Mouse (Mus musculus): ENCODE results near the gene Mark2. TPM values are rescaled to one million over a fixed set of nuclear protein-coding genes. Genes with fewer than 3 reads are reported as not detected.

Mark2 gene
- polyA plus RNA-seq, 1 experiment, result 33.7 TPM

GRCm38 (mm10) chr19:7226511-7226914 lies 115.1 kb downstream of the Mark2 start:
- H3ac ChIP-seq (ENCODE audit: control insufficient read depth, insufficient read length), result no peak overlapping the region
- no peak overlapping the region for H3K4me2 ChIP-seq (ENCODE audit: low read depth)
- H3K27me3 ChIP-seq (ENCODE audit: control insufficient read depth, insufficient read depth, insufficient read length), result no peaks in the 10 kb centered on the region
- H3K36me3 ChIP-seq (ENCODE audit: control insufficient read depth, insufficient read depth), result peaks cover 26% of the 10 kb centered on the region
- TF ChIP-seq CEBPB (IDR thresholded peaks at IDR 0.05; ENCODE audit: insufficient read depth, poor library complexity, severe bottlenecking), result no peak
- no peak for TF ChIP-seq POLR2A (IDR thresholded peaks at IDR 0.05; ENCODE audit: insufficient read length, low read depth)
- no peaks in the 10 kb centered on the region for H3K79me2 ChIP-seq (ENCODE audit: control insufficient read depth, insufficient read depth)
- H3K4me3 ChIP-seq, result no peak overlapping the region

Other genes starting within 250 kb of the Mark2 start
- 1.2 TPM for gene Flrt1, start 236.1 kb downstream of the Mark2 start, polyA plus RNA-seq (2012; fragmentation: generic; extraction: Trizol)
- gene Otub1, start 135.5 kb downstream of the Mark2 start, polyA plus RNA-seq (2012; fragmentation: generic; extraction: Trizol), result 112 TPM
- gene Cox8a, start 124.2 kb downstream of the Mark2 start, polyA plus RNA-seq (2012; fragmentation: generic; extraction: Trizol), result 1,011 TPM
- 10.3 TPM for gene Naa40, start 100.7 kb downstream of the Mark2 start, polyA plus RNA-seq (2012; fragmentation: generic; extraction: Trizol)
- 34.1 TPM for gene Rcor2, start 74.5 kb downstream of the Mark2 start, polyA plus RNA-seq (2012; fragmentation: generic; extraction: Trizol)
- 20.4 TPM for gene Spindoc, start 41.1 kb upstream of the Mark2 start, polyA plus RNA-seq (2012; fragmentation: generic; extraction: Trizol)
- 16.9 TPM for gene 2700081O15Rik, start 75.8 kb upstream of the Mark2 start, polyA plus RNA-seq (2012; fragmentation: generic; extraction: Trizol)
- gene Rtn3, start 141.4 kb upstream of the Mark2 start, polyA plus RNA-seq (2012; fragmentation: generic; extraction: Trizol), result 65.7 TPM
- gene Atl3, start 152.2 kb upstream of the Mark2 start, polyA plus RNA-seq (2012; fragmentation: generic; extraction: Trizol), result 14.4 TPM
- 64.5 TPM for gene Pla2g16, start 215.6 kb upstream of the Mark2 start, polyA plus RNA-seq (2012; fragmentation: generic; extraction: Trizol)

Data from myocyte (in vitro differentiated cells).